ENCODE assay signal across 8 mouse cellular contexts in the genomic region with DNA sequence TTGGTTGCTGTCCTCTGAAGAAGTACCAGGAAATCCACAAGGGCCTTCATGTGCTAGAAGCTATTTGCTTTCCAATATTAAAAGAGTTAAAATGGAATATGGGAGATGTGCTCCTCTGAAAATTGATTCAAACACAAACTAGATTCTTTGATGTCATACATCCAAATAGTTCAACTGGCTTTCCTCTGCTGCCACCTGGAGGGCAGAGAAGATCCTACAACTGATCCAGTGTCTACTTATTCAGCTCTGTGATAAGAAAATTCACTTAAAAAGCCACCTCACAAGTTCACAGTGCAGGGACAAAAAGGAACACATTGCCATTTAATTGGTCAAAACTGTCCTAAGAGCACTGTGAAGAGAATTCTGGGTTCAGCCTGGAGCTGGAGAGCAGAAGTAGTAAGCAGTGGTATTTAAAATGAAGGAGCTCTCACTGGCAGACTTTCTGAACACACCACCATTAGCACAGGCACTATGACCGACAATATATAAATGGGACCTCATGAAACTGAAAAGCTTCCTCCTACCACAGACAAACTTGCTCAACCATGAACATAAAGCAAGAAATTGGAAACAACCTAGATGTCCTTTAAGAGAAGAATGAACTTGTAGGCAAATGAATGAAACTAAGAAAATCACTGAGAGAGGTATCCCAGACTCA.
A peak's percentile ranks its signal among the peaks of the same experiment; 100 is the strongest.
DNase-seq lines count a peak whose midpoint lies in the region; ATAC-seq and TF ChIP-seq lines count a peak whose summit lies in the region.
"Had no signal": no experiment of that assay in that cellular context is flagged by ENCODE, and none has a peak within 500 bp of the region (broad histone marks: within the 10 kb centered on the region; RNA-seq: fewer than 3 reads in every experiment).

No protein-coding gene starts in this region.

- no peaks in the 10 kb centered on the region for H3K9me3 ChIP-seq in MEL (replicated peaks; ENCODE audit: insufficient read depth, low read length)
- H3K9me3 ChIP-seq in lung, embryonic 14.5 days (ENCODE audit: low read depth, low read length): no peaks in the 10 kb centered on the region
- H3K9me3 ChIP-seq: liver, embryonic 15.5 days had no signal

- peak; percentile 80 for DNase-seq in CD4-positive, CD25-positive, alpha-beta regulatory T cell, adult 2 months (ENCODE audit: low read depth, low spot score)
- DNase-seq in MEL (ENCODE audit: low read depth, low spot score): peak; percentile 77
- peak; percentile 89 to 91 for DNase-seq in cerebellum, adult 18-20 months
- peak; percentile 74 to 85 for DNase-seq in frontal cortex, postnatal 25 days (ENCODE audit: low spot score in 2 of 2)
- peak; percentile 85 for DNase-seq in layer of hippocampus, adult 11-12 months (ENCODE audit: low spot score)
- DNase-seq in lung, embryonic 14.5 days: peak; percentile 92
- peak; percentile 82 for DNase-seq in right cerebral cortex, postnatal 14 days

- no peaks in the 10 kb centered on the region for H3K79me2 ChIP-seq in MEL (ENCODE audit: control insufficient read depth, insufficient read depth, low read length, poor library complexity)

- H3K4me2 ChIP-seq in lung, embryonic 14.5 days: no peak overlapping the region
- H3K4me2 ChIP-seq: liver, embryonic 15.5 days had no signal

- TF ChIP-seq POLR2A in MEL (IDR thresholded peaks at IDR 0.05; ENCODE audit: control insufficient read depth in 1 of 2, insufficient read depth in 1 of 2, low read depth in 1 of 2, low read length in 2 of 2, poor library complexity in 1 of 2): no peak

- H3K27ac ChIP-seq in MEL (ENCODE audit: control insufficient read depth, low read depth, low read length): no peak overlapping the region
- no peak overlapping the region for H3K27ac ChIP-seq in lung, embryonic 14.5 days (ENCODE audit: low read depth)
- H3K27ac ChIP-seq: liver, embryonic 15.5 days had no signal

- H3K9ac ChIP-seq in MEL (ENCODE audit: control insufficient read depth, low read depth, low read length, poor library complexity, severe bottlenecking): no peak overlapping the region
- no peak overlapping the region for H3K9ac ChIP-seq in lung, embryonic 14.5 days
- H3K9ac ChIP-seq: liver, embryonic 15.5 days had no signal

- no peak for ATAC-seq in lung, embryonic 14.5 days (ENCODE audit: insufficient read depth)

- WGBS in lung, embryonic 14.5 days: 87% methylated on average over 1 of the region's 1 CpGs

- no peaks in the 10 kb centered on the region for H3K27me3 ChIP-seq in MEL (ENCODE audit: control insufficient read depth in 1 of 2, insufficient read depth in 2 of 2, low read length in 2 of 2)
- no peaks in the 10 kb centered on the region for H3K27me3 ChIP-seq in lung, embryonic 14.5 days (ENCODE audit: insufficient read depth, low read length)
- H3K27me3 ChIP-seq: liver, embryonic 15.5 days had no signal

- H3K4me3 ChIP-seq in MEL (ENCODE audit: control insufficient read depth in 1 of 2, insufficient read depth in 1 of 2, low read depth in 2 of 2, low read length in 2 of 2): no peak overlapping the region
- no peak overlapping the region for H3K4me3 ChIP-seq in lung, embryonic 14.5 days (ENCODE audit: low read depth, low read length)
- H3K4me3 ChIP-seq: liver, embryonic 15.5 days had no signal

- no peak for TF ChIP-seq EP300 in MEL (IDR thresholded peaks at IDR 0.05; ENCODE audit: low read depth in 1 of 2, low read length in 2 of 2)

- H3K4me1 ChIP-seq in MEL (ENCODE audit: control insufficient read depth in 1 of 2, insufficient read depth in 2 of 2, low read length in 2 of 2): no peaks in the 10 kb centered on the region
- no peaks in the 10 kb centered on the region for H3K4me1 ChIP-seq in lung, embryonic 14.5 days (ENCODE audit: insufficient read depth)

- no peaks in the 10 kb centered on the region for H3K36me3 ChIP-seq in MEL (ENCODE audit: control insufficient read depth in 1 of 2, insufficient read depth in 2 of 2, low read length in 2 of 2)
- no peaks in the 10 kb centered on the region for H3K36me3 ChIP-seq in lung, embryonic 14.5 days (ENCODE audit: insufficient read depth)
- H3K36me3 ChIP-seq: liver, embryonic 15.5 days had no signal

- TF ChIP-seq CTCF in MEL (IDR thresholded peaks at IDR 0.05 in 2 of 3, conservative IDR thresholded peaks at IDR 0.05 in 1 of 3; ENCODE audit: control insufficient read depth in 1 of 3, insufficient read depth in 1 of 3, low read depth in 2 of 3, low read length in 3 of 3, poor library complexity in 1 of 3, severe bottlenecking in 1 of 3): peak; percentile 57 to 95 (median 92)
- TF ChIP-seq CTCF in lung, embryonic 14.5 days (IDR thresholded peaks at IDR 0.05; ENCODE audit: low read depth): peak; percentile 87

- TF ChIP-seq RAD21 in MEL (IDR thresholded peaks at IDR 0.05; ENCODE audit: low read depth, low read length): peak; percentile 97

TF ChIP-seq in MEL, 35 proteins besides CTCF, POLR2A, EP300 and RAD21:
- TF ChIP-seq BHLHE40 (IDR thresholded peaks at IDR 0.05; ENCODE audit: borderline replicate concordance, low read depth, low read length) (no peak), JUND (IDR thresholded peaks at IDR 0.05; ENCODE audit: low read depth, low read length) (no peak), MAX (IDR thresholded peaks at IDR 0.05; ENCODE audit: low read length) (no peak), TCF12 (IDR thresholded peaks at IDR 0.05; ENCODE audit: low read depth, low read length) (no peak), SMC3 (IDR thresholded peaks at IDR 0.05; ENCODE audit: low read depth, low read length) (peak; percentile 91), MYC (IDR thresholded peaks at IDR 0.05; ENCODE audit: low read depth, low read length) (no peak), GABPA (IDR thresholded peaks at IDR 0.05; ENCODE audit: low read depth, low read length) (no peak), POLR2AphosphoS5 (IDR thresholded peaks at IDR 0.05; ENCODE audit: borderline replicate concordance, low read depth, low read length) (no peak), SIN3A (IDR thresholded peaks at IDR 0.05; ENCODE audit: low read length) (no peak), MYB (IDR thresholded peaks at IDR 0.05; ENCODE audit: low read depth, low read length) (no peak), CHD2 (IDR thresholded peaks at IDR 0.05; ENCODE audit: low read length) (no peak), GATA1 (IDR thresholded peaks at IDR 0.05; ENCODE audit: low read depth, low read length) (0 out of 2 replicates have a peak, but pooled peaks have one; percentile 22), USF2 (IDR thresholded peaks at IDR 0.05; ENCODE audit: borderline replicate concordance in 1 of 2, insufficient read depth in 1 of 2, low read depth in 1 of 2, low read length in 2 of 2) (no peak), ZMIZ1 (IDR thresholded peaks at IDR 0.05; ENCODE audit: low read depth, low read length) (no peak), NRF1 (IDR thresholded peaks at IDR 0.05; ENCODE audit: insufficient read depth, low read depth, low read length, poor library complexity, severe bottlenecking) (no peak), MAFK (IDR thresholded peaks at IDR 0.05; ENCODE audit: borderline replicate concordance, low read depth, low read length) (no peak), MXI1 (IDR thresholded peaks at IDR 0.05; ENCODE audit: low read depth, low read length) (no peak), UBTF (IDR thresholded peaks at IDR 0.05; ENCODE audit: borderline replicate concordance, insufficient read depth, low read depth, low read length) (no peak), ETS1 (IDR thresholded peaks at IDR 0.05; ENCODE audit: low read depth, low read length) (no peak), MAZ (IDR thresholded peaks at IDR 0.05; ENCODE audit: low read depth, low read length) (no peak), ZC3H11A (IDR thresholded peaks at IDR 0.05; ENCODE audit: low read depth, low read length) (peak; percentile 86)
TF ChIP-seq in MEL: peak in this region for 3.
